Mouse (Mus musculus) myocyte (in vitro differentiated cells): ENCODE results near the gene Fbxw8.

Experiments
- E2F4 ChIP-seq: IDR thresholded peaks from one replicate; pipeline ENCODE4 v1.6.1; 2011; ENCODE audit warnings: mild to moderate bottlenecking, control low read depth, moderate library complexity; ENCODE audit not compliant: insufficient read depth
- MYOD1 ChIP-seq, 3 experiments: IDR thresholded peaks; one replicate each; pipeline ENCODE4 v1.6.1; 2011; ENCODE audit warnings: control low read depth in 2 of 3, low read depth in 2 of 3, mild to moderate bottlenecking in 2 of 3, moderate library complexity in 1 of 3; ENCODE audit not compliant: insufficient read length in 2 of 3, control insufficient read depth in 1 of 3
- POLR2A ChIP-seq: IDR thresholded peaks from one replicate; pipeline ENCODE4 v1.6.1; 2011; ENCODE audit warnings: low read depth, mild to moderate bottlenecking, control low read depth, moderate library complexity; ENCODE audit not compliant: insufficient read length
- USF1 ChIP-seq: IDR thresholded peaks from one replicate; pipeline ENCODE4 v1.6.1; 2011; ENCODE audit warnings: low read depth, mild to moderate bottlenecking, control low read depth, moderate library complexity

DNA sequence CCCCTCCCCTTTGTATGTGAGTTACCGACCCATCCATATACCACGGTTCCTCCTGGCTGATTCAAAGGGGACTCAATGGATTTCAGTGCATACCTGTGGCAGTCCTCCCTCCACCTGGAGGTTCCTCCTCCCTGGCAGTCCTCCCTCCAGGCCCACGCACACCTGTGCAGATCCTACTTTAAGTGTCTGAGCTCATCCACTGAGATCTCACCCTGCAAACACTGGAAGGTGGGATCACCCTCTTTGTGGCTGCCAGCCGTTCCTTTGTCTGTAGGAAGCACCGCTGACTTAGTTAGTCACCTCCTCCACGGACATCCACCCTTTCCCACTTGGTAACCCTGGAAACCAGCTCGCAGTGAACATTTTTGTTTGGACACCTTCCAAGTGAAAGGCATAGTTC lies 22.4 kb upstream of the Fbxw8 start:
- no peak for TF ChIP-seq USF1
- TF ChIP-seq POLR2A, result no peak
- no peak for TF ChIP-seq E2F4
- TF ChIP-seq MYOD1 (IDR thresholded peaks at IDR 0.05; ENCODE audit: control insufficient read depth in 1 of 3, insufficient read length in 2 of 3, low read depth in 2 of 3), result no peak
